17 mouse cellular contexts compared by ENCODE assay signal in genomic region chrX:162413124-162413523, GRCm38 (mm10).
DNase-seq lines count a peak whose midpoint lies in the region.
"Had no signal": no experiment of that assay in that cellular context is flagged by ENCODE, and none has a peak within 500 bp of the region (broad histone marks: within the 10 kb centered on the region; RNA-seq: fewer than 3 reads in every experiment).

No protein-coding gene starts in this region.

- DNase-seq in left cerebral cortex, adult 11 months (ENCODE audit: low spot score) = peak; percentile 22
- no peak for DNase-seq in left cerebral cortex, adult 8-10 months (ENCODE audit: low spot score in 2 of 2)
- DNase-seq in right cerebral cortex, postnatal 36 days (ENCODE audit: low spot score in 2 of 2) = peak; percentile 1 to 20
- DNase-seq in right cerebral cortex, postnatal 25 days = no peak
- peak; percentile 66 for DNase-seq in brain, adult 2 months (ENCODE audit: low read depth, low spot score)
- DNase-seq in telencephalon, adult 2 months (ENCODE audit: low read depth, low spot score) = peak; percentile 46
- no peak for DNase-seq in adrenal gland, adult 2 months
- DNase-seq in adrenal gland, postnatal 14 days = no peak
- DNase-seq: adrenal gland, adult 8-10 months; adrenal gland, postnatal 25 days; cerebellum, adult 11-12 months; cerebellum, adult 2 months; cerebellum, adult 9-11 months; cerebellum, postnatal 14 days; cerebellum, postnatal 36 days; embryo, embryonic 11 days; forebrain, postnatal 0 days had no signal

Comparison
In these comparisons a context has a peak if more than half of its experiments do, and no peak if none do; other contexts are left out.
1. DNase-seq: peak in left cerebral cortex, adult 11 months (single experiment), right cerebral cortex, postnatal 36 days (2 of 2), brain, adult 2 months (single experiment) and telencephalon, adult 2 months (single experiment); none in left cerebral cortex, adult 8-10 months (0 of 2), right cerebral cortex, postnatal 25 days (single experiment), adrenal gland, adult 2 months (single experiment) and adrenal gland, postnatal 14 days (single experiment).